Mouse (Mus musculus): ENCODE measurements around the gene Capn13. TPM values are rescaled to one million over a fixed set of nuclear protein-coding genes. Genes with fewer than 3 reads are reported as not detected.

Gene Capn13
- polyA plus RNA-seq, 1 experiment from 2014 or later = 0.18 TPM

DNA sequence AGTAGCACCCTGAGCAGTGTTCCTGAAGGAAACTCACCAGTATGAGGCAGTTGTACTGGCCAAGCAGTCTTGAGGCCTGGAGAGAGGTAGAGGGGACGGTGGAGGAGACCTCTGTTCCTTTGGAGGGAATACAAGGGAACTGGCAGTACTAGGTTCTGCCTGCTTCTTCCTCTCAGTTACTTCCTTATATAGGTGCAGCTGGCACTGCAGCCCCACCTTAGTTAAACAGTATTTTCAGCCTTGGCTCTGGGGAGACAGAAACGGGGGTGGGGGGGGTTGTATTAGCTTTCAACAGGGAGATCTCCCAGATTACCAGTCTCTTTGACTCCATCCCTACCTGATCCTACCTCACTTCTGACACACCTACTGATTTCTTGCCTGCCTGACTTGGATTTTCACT lies 1.5 kb downstream of the Capn13 start:
- H3K27me3 ChIP-seq (ENCODE audit: control insufficient read depth, insufficient read depth, low read length) = no peaks in the 10 kb centered on the region
- H3K4me3 ChIP-seq (ENCODE audit: low read length) = no peak overlapping the region
- H3K4me2 ChIP-seq (replicated peaks; ENCODE audit: low read depth, low read length) = no peak overlapping the region
- H3K36me3 ChIP-seq (ENCODE audit: control insufficient read depth, insufficient read depth, low read length) = no peaks in the 10 kb centered on the region
- WGBS = 69% methylated on average over 2 of the region's 2 CpGs
- 0 out of 2 replicates have a peak, but pooled peaks cover 3% of the 10 kb centered on the region for H3K4me1 ChIP-seq (ENCODE audit: control insufficient read depth, insufficient read depth, low read length)
- no peak overlapping the region for H3K9ac ChIP-seq (ENCODE audit: low read depth, low read length)
- no peak overlapping the region for H3K27ac ChIP-seq (ENCODE audit: low read depth, low read length)
- H3K9me3 ChIP-seq (ENCODE audit: control insufficient read depth, low read length) = no peaks in the 10 kb centered on the region
- no peak for ATAC-seq (ENCODE audit: low FRiP score, low TSS enrichment)

DNA sequence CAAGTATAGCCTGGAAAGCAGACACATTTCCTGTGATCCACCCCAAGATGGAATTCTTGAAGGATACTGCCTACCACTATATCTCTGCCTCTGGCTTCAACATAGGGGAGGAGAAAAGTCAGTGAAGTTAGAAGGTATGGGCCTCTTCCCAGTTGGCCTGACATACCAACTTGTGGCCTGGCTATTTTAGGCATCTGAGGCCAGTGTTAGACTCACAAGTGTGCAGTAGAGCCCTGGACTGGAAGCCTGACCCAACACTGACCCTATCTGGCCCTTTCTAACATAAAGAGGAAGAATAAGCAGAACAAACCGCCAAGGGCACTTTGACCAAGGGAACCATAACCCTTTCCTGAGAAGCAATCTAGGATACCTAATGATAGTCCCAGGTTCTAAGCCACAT lies 7.3 kb downstream of the Capn13 start:
- WGBS = 88% methylated on average over 1 of the region's 1 CpGs
- Histone ChIP-seq H3K27ac (ENCODE audit: low read depth, low read length) (no peak overlapping the region), H3K4me1 (ENCODE audit: control insufficient read depth, insufficient read depth, low read length) (no peaks in the 10 kb centered on the region), H3K27me3 (ENCODE audit: control insufficient read depth, insufficient read depth, low read length) (no peaks in the 10 kb centered on the region), H3K9me3 (ENCODE audit: control insufficient read depth, low read length) (no peaks in the 10 kb centered on the region), H3K4me3 (ENCODE audit: low read length) (no peak overlapping the region), H3K36me3 (ENCODE audit: control insufficient read depth, insufficient read depth, low read length) (no peaks in the 10 kb centered on the region), H3K4me2 (replicated peaks; ENCODE audit: low read depth, low read length) (no peak overlapping the region), H3K9ac (ENCODE audit: low read depth, low read length) (no peak overlapping the region)
- no peak for ATAC-seq (ENCODE audit: low FRiP score, low TSS enrichment)

DNA sequence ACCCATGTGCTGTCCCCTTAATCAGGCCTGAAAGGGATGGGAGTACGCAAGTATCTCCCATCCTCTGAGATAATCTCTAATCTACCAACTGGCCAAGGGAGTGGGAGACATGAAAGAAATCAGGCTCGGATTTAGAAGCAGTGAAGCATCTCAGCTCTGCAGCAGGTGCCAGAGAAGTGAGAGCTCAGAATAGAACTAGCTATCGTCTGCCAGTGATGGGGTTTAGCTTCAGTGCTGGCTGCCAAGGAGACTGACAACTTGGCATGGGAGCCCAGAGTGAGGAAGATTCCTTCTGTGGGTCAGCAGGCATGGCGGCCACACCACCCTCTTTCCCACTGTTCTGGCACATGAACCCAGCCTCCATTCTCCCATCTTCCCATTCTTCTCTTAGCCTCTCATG lies 8.9 kb downstream of the Capn13 start:
- H3K27me3 ChIP-seq (ENCODE audit: control insufficient read depth, insufficient read depth, low read length) = no peaks in the 10 kb centered on the region
- H3K9me3 ChIP-seq (ENCODE audit: control insufficient read depth, low read length) = no peaks in the 10 kb centered on the region
- H3K4me2 ChIP-seq (replicated peaks; ENCODE audit: low read depth, low read length) = no peak overlapping the region
- H3K9ac ChIP-seq (ENCODE audit: low read depth, low read length) = no peak overlapping the region
- no peaks in the 10 kb centered on the region for H3K36me3 ChIP-seq (ENCODE audit: control insufficient read depth, insufficient read depth, low read length)
- no peak overlapping the region for H3K4me3 ChIP-seq (ENCODE audit: low read length)
- ATAC-seq (ENCODE audit: low FRiP score, low TSS enrichment) = no peak
- no peaks in the 10 kb centered on the region for H3K4me1 ChIP-seq (ENCODE audit: control insufficient read depth, insufficient read depth, low read length)
- WGBS = 67% methylated on average over 4 of the region's 4 CpGs
- H3K27ac ChIP-seq (ENCODE audit: low read depth, low read length) = no peak overlapping the region

GRCm38 (mm10) chr17:73390191-73391089 lies 10.2 kb downstream of the Capn13 start:
- H3K4me1 ChIP-seq (ENCODE audit: control insufficient read depth, insufficient read depth, low read length) = no peaks in the 10 kb centered on the region
- no peak for ATAC-seq (ENCODE audit: low FRiP score, low TSS enrichment)
- no peaks in the 10 kb centered on the region for H3K27me3 ChIP-seq (ENCODE audit: control insufficient read depth, insufficient read depth, low read length)
- no peaks in the 10 kb centered on the region for H3K36me3 ChIP-seq (ENCODE audit: control insufficient read depth, insufficient read depth, low read length)
- no peak overlapping the region for H3K4me3 ChIP-seq (ENCODE audit: low read length)
- 46% methylated on average over 7 of the region's 7 CpGs for WGBS
- H3K27ac ChIP-seq (ENCODE audit: low read depth, low read length) = no peak overlapping the region
- no peak overlapping the region for H3K4me2 ChIP-seq (replicated peaks; ENCODE audit: low read depth, low read length)
- no peaks in the 10 kb centered on the region for H3K9me3 ChIP-seq (ENCODE audit: control insufficient read depth, low read length)
- no peak overlapping the region for H3K9ac ChIP-seq (ENCODE audit: low read depth, low read length)

GRCm38 (mm10) chr17:73389336-73389735 lies 11.3 kb downstream of the Capn13 start:
- WGBS = 73% methylated on average over 3 of the region's 3 CpGs
- no peak overlapping the region for H3K4me2 ChIP-seq (replicated peaks; ENCODE audit: low read depth, low read length)

GRCm38 (mm10) chr17:73386581-73386980 lies 14.1 kb downstream of the Capn13 start:
- H3K36me3 ChIP-seq (ENCODE audit: control insufficient read depth, insufficient read depth, low read length) = no peaks in the 10 kb centered on the region
- H3K4me2 ChIP-seq (replicated peaks; ENCODE audit: low read depth, low read length) = no peak overlapping the region
- no peaks in the 10 kb centered on the region for H3K4me1 ChIP-seq (ENCODE audit: control insufficient read depth, insufficient read depth, low read length)
- H3K9me3 ChIP-seq (ENCODE audit: control insufficient read depth, low read length) = no peaks in the 10 kb centered on the region
- no peak overlapping the region for H3K27ac ChIP-seq (ENCODE audit: low read depth, low read length)
- no peak overlapping the region for H3K9ac ChIP-seq (ENCODE audit: low read depth, low read length)
- H3K4me3 ChIP-seq (ENCODE audit: low read length) = no peak overlapping the region
- H3K27me3 ChIP-seq (ENCODE audit: control insufficient read depth, insufficient read depth, low read length) = no peaks in the 10 kb centered on the region
- no peak for ATAC-seq (ENCODE audit: low FRiP score, low TSS enrichment)
- WGBS = 19% methylated on average over 2 of the region's 2 CpGs

More at GRCm38 (mm10) chr17:73389336-73389735, 11.3 kb downstream of the Capn13 start:
- Histone ChIP-seq H3K27ac (ENCODE audit: low read depth, low read length) (no peak overlapping the region), H3K9me3 (ENCODE audit: control insufficient read depth, low read length) (no peaks in the 10 kb centered on the region), H3K9ac (ENCODE audit: low read depth, low read length) (no peak overlapping the region), H3K4me3 (ENCODE audit: low read length) (no peak overlapping the region), H3K27me3 (ENCODE audit: control insufficient read depth, insufficient read depth, low read length) (no peaks in the 10 kb centered on the region), H3K36me3 (ENCODE audit: control insufficient read depth, insufficient read depth, low read length) (no peaks in the 10 kb centered on the region), H3K4me1 (ENCODE audit: control insufficient read depth, insufficient read depth, low read length) (no peaks in the 10 kb centered on the region)
- ATAC-seq (ENCODE audit: low FRiP score, low TSS enrichment) = no peak

DNA sequence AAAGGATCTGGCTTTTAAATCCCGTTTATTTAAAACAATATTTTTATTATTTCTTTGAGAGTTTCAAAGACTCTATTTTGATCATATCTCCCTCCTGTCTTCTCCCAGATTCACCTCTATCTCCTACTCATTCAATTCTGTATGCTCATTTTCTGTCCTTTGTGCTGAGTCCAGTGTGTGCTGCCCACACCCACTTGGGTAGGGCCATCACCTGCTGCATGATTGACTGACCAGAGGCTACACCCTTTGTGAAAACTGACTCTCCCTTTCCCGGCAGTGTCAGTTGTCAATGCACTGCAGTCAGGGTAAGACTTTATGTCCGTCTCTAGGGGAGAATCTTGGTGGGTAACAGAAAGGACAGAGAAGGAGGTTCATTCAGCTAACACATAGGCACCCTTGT lies 14.7 kb downstream of the Capn13 start:
- no peaks in the 10 kb centered on the region for H3K9me3 ChIP-seq (ENCODE audit: control insufficient read depth, low read length)
- H3K4me1 ChIP-seq (ENCODE audit: control insufficient read depth, insufficient read depth, low read length) = no peaks in the 10 kb centered on the region
- no peaks in the 10 kb centered on the region for H3K36me3 ChIP-seq (ENCODE audit: control insufficient read depth, insufficient read depth, low read length)
- H3K9ac ChIP-seq (ENCODE audit: low read depth, low read length) = no peak overlapping the region
- H3K27me3 ChIP-seq (ENCODE audit: control insufficient read depth, insufficient read depth, low read length) = no peaks in the 10 kb centered on the region
- 47% methylated on average over 3 of the region's 3 CpGs for WGBS
- ATAC-seq (ENCODE audit: low FRiP score, low TSS enrichment) = no peak
- H3K27ac ChIP-seq (ENCODE audit: low read depth, low read length) = no peak overlapping the region
- H3K4me3 ChIP-seq (ENCODE audit: low read length) = no peak overlapping the region
- no peak overlapping the region for H3K4me2 ChIP-seq (replicated peaks; ENCODE audit: low read depth, low read length)

- H3K27ac ChIP-seq (ENCODE audit: low read depth, low read length) = no peak overlapping the region
- WGBS = 54% methylated on average over 9 of the region's 9 CpGs
Observed at GRCm38 (mm10) chr17:73382327-73383014, 18.2 kb downstream of the Capn13 start.

GRCm38 (mm10) chr17:73381681-73382080 lies 19.0 kb downstream of the Capn13 start:
- 96% methylated on average over 3 of the region's 3 CpGs for WGBS
- H3K4me2 ChIP-seq (replicated peaks; ENCODE audit: low read depth, low read length) = no peak overlapping the region
- H3K9ac ChIP-seq (ENCODE audit: low read depth, low read length) = no peak overlapping the region
- ATAC-seq (ENCODE audit: low FRiP score, low TSS enrichment) = no peak
- no peaks in the 10 kb centered on the region for H3K9me3 ChIP-seq (ENCODE audit: control insufficient read depth, low read length)
- no peaks in the 10 kb centered on the region for H3K27me3 ChIP-seq (ENCODE audit: control insufficient read depth, insufficient read depth, low read length)
- H3K4me1 ChIP-seq (ENCODE audit: control insufficient read depth, insufficient read depth, low read length) = no peaks in the 10 kb centered on the region
- H3K4me3 ChIP-seq (ENCODE audit: low read length) = no peak overlapping the region
- H3K36me3 ChIP-seq (ENCODE audit: control insufficient read depth, insufficient read depth, low read length) = no peaks in the 10 kb centered on the region
- H3K27ac ChIP-seq (ENCODE audit: low read depth, low read length) = no peak overlapping the region

More at GRCm38 (mm10) chr17:73382327-73383014, 18.2 kb downstream of the Capn13 start:
- H3K4me1 ChIP-seq (ENCODE audit: control insufficient read depth, insufficient read depth, low read length) = no peaks in the 10 kb centered on the region
- no peaks in the 10 kb centered on the region for H3K36me3 ChIP-seq (ENCODE audit: control insufficient read depth, insufficient read depth, low read length)
- H3K27me3 ChIP-seq (ENCODE audit: control insufficient read depth, insufficient read depth, low read length) = no peaks in the 10 kb centered on the region
- ATAC-seq (ENCODE audit: low FRiP score, low TSS enrichment) = no peak
- no peaks in the 10 kb centered on the region for H3K9me3 ChIP-seq (ENCODE audit: control insufficient read depth, low read length)
- H3K9ac ChIP-seq (ENCODE audit: low read depth, low read length) = no peak overlapping the region
- H3K4me2 ChIP-seq (replicated peaks; ENCODE audit: low read depth, low read length) = no peak overlapping the region
- no peak overlapping the region for H3K4me3 ChIP-seq (ENCODE audit: low read length)
